Mouse (Mus musculus) small intestine, adult 2 months (tissue): ENCODE data around the gene Galk1.

ENCODE experiments used
- CTCF ChIP-seq: fragments of 200-500 bp; IDR thresholded peaks from 2 replicates; pipeline ENCODE4 v1.5.1; 2012; ENCODE audit warnings: low read depth, mild to moderate bottlenecking, control low read depth, inconsistent platforms, low read length, moderate library complexity, mixed read lengths; ENCODE audit not compliant: insufficient replicate concordance, insufficient read length; ENCODE audit errors: extremely low read depth
- POLR2A ChIP-seq: fragments of 200-500 bp; IDR thresholded peaks from 2 replicates; pipeline ENCODE4 v1.6.1; 2012; ENCODE audit warnings: low read depth, mild to moderate bottlenecking, control low read depth, inconsistent platforms, low read length, moderate library complexity

DNA sequence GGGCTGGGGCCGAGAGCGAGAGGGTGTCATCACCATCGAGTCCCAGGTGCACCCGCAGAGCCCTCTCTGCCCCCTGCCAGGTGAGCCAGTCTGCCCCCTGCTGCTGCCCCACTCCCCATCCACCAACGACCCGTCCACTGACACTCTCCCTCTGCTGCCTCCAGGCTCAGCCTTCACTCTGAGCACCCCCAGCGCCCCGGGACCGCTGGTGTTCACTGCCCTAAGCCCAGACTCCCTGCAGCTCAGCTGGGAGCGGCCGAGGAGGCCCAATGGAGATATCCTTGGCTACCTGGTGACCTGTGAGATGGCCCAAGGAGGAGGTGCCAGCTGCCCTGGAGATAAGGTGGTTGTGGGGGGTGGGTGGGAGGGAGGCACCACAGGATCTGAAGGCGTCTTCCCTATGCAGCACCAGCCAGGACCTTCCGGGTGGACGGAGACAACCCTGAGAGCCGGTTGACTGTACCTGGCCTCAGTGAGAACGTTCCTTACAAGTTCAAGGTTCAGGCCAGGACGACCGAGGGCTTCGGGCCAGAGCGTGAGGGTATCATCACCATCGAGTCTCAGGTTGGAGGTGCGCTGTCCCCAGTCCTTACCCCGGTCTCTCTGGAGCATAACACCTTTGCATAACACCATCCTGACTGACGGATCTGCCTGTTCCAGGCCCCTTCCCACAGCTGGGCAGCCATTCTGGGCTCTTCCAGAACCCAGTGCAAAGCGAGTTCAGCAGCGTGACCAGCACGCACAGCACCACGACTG is 5.2 kb downstream of the Galk1 start:
- no peak for TF ChIP-seq CTCF
- TF ChIP-seq POLR2A = no peak
